Mouse (Mus musculus) layer of hippocampus, adult 9-10 months (tissue): ENCODE data around the gene Fads1.

Experiments
- DNase-seq: peaks from one replicate; pipeline ENCODE4 v3.0.0; 2022; ENCODE audit warnings: low spot score

The Fads1 gene

DNA sequence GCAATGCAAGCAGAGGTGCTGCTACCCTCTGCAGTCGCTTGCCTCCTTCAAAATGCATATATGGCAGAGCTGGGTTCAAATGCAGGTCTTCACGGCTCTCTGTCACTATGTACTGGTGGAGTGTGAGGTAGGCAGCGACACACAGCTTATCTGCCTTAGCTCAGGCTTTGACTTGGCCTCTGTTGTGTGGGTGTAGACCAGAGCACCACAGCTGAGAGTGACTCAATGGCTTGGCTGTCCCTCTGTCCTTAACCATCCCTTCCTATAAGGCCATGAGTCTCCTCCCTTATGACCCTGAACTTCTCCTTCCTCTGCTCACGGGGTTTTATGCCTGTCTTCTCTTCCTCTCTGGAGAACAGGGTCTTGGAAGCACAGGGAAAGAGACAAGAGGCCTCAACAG lies 28.2 kb downstream of the Fads1 start:
- DNase-seq, result no peak

DNA sequence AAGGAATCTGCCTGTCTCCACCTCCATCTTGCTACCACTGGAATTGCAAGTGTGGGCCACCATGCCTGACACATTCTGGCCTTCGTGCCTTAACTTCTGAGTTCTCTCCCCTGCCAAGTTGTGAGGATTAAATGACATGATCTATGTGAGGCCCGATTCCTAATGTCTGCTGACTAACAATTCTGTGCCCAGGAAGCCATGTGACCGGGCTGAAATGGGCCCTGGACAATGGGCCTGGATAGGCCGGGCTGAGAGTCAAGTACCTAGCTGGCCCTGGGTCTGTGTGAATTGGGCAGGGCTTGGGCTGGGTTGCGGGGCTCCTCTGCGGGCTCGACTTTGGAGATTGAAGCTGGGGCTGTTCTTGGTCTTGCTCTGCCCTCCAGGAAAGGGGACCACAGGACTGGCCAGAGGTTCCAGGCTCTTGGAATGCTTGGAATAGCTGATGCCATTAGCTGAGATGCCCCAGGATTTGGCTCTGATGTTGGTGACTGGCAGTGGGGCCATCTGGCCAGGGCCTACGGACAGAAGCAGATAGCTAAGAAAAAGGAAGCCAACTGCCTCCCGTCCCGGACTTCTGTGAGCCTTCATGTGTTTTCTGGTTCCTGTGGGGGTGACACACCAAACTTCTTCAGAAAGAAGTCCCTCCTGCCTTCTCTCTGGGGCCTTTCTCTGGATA lies 31.2 kb downstream of the Fads1 start:
- DNase-seq, result no peak

DNA sequence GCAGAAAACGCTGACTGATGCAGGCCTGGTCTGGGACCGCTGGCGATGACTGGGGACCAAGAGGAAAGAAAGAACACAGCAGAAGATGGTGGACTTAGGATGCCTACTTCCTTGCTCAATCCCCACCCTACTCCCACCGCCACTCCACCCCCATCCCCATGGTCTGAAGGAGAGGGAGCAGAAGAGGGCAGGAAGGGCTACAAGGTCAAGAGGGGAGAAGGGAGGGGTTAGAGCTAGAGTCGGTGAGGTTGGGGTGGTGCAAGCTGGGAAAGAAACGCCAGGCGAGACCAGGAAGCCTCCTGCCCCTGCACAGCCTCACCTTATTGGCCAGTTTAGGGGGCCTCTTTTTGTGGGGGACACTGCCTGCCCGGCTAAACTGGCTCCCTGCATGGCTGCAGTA lies 33.4 kb downstream of the Fads1 start:
- DNase-seq, result no peak

DNA sequence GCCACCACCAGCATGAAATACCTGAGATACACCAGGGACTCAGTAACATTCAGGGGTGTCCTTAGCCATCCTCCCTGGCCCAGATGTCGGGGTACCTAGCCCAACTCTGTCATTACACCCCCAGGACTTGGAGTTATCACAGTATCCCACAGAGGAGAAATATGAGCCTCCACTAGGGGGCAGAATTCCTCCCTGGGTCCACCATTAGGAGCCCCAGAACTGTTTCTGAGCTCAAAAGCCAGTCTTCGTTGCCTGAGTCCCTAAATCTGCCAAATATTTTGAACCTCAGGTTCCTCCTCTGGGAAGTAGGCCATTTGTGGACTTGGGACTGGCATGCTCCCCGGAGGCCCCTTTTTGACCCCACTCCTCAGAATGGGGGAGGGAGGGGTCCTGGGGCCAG lies 36.4 kb downstream of the Fads1 start:
- DNase-seq, result no peak

DNA sequence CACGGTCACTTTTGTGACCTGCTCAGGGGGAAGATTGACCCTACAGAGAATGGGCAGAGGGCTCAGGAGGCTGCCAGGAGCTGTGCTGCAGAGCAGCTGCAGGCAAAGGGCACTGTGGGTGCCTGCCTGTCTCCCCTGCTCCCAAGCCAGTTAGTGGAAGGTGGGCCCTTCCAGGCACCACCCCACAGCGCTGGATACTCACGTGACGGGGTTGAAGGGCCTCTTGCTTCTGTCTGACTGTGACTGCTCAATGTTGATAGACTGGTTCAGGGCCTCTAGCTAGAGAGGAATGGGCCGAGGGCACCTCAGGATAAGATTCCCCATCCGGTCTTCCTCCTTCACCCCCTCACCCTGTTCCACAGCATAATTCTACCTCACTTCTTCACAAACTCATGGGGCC lies 36.9 kb downstream of the Fads1 start:
- DNase-seq, result no peak

DNA sequence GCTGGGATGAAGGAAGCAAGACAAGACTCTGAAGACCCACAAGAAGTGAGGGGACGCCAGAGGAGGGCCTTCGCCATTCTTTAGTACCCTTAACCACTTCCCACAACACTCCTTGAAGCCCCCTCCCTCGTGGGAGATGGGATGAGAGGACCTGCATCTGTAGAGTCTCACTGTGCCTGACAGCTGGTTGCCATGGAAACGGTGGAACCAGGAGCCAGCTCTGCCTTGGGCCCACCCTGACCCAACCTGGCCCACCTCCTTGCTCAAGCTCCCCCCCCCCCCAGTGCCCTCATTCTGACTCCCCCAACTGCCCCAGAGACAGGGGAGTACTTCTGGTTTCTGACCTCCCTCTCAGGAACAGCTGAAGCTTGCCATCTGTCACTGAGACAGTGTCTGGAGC lies 38.9 kb downstream of the Fads1 start:
- no peak for DNase-seq

DNA sequence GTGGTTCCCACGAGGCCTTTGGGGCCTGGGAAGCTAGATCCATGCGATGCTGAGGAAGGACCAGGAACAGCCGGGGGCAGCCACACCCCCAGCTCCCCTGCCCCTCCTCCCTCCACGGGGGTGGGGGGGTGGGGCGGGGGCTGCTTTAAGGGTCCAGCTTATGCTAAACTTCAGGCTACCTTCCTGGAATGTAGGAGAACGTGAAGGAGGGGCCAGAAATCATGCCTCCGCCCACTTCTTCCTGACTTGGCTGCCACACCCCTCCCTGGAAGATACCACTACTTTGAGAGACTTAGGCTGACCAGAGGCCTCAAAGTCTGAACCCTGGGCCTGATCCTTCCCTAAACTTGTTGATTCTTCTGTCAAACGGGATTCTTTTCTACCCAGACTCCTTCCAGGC lies 40.0 kb downstream of the Fads1 start:
- DNase-seq, result no peak

DNA sequence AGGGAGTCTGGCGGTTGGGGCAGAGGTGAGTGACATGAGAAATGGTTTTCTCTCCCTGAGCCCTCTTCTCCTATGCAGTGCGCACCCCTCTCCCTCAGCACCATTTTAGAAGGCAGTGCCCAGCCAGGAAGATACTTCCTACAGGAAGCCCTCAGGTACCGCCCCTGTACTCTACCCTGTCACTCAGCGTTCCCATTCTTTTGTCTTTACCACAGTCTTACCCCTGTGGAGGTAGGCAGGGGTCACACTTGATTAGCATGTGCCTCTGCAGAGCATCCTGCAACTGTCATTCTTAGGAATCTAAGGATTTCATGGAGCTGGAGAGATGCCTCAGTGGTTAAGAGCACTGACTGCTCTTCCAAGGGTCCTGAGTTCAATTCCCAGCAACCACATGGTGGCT lies 40.9 kb downstream of the Fads1 start:
- DNase-seq, result no peak

DNA sequence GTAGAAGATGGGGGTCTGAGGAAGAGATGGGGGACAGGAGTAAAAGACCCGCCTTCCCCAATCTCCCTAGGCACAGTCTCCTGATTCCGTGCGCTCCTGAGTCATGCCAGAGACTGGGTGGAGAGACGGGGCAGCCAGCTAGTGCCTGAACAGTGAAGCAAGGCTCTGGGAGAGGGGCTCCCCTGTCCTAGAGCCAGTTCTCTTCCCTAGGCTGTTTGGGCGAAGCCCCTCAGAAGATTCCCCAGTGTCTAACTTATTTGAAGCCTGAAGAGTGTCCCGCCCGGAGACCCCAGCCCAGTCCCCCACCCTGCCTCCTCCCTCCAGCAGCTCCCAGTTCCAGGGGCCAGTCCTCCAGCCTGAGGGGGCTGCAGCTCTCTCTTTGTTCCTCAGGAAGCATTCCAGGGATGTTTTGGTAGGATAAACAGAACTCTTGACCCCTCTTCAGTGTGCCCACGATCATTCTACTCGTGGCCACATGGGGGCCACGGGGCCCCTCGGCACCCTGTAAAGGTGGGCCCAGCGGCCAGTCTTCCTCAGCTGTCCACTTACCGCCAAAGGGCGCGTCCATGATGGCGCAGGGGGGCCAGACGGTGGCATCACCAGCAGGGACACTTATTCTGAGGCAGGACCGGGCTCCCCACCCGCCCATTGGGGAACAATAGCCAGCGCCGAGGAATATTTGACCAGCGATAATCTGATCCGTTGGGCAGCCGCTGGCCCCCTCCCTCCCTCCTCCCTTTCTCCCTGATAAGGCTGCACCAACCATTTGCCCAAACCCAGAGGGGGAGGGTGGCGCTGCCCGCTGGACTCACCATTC lies 42.2 kb downstream of the Fads1 start:
- DNase-seq, result no peak

DNA sequence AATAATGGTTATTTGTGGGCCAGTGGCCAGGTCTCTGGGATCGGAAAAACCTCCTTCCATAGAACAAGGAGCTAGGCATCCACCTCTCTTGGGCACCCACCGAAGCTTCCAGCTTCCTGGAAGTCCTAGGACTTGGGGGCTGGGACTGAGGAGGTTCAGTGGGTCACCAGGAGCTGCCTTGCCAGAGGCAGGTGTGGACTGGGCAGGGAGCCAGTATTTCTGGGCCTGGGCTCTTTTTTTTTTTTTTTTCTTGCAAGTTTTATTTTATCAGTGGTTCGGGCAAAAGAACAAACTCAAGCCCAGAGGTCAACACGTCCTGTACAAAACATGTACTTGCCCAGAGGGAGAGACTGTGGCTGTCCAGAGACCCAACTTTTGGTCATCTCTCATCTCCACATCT lies 43.1 kb downstream of the Fads1 start:
- DNase-seq, result no peak

DNA sequence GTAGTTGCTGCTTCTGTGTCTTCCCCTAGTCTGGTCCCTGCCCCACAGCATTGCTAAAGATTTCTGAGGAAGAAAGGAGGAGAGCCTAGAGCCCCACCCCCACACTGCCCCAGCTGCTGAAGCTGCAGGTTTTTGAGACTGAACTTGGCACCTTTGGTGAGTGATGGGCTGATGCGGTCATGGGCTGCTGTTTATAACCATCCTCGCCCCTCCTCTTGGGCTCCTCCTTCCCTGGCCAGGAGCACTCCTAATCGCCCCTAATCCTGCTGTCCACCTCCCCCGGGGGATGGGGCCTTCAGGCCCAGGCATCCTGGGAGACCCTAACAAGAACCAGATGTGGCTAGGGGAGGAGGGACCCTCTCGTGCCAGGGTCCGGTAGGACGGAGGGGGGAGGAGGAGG lies 48.3 kb downstream of the Fads1 start:
- no peak for DNase-seq

DNA sequence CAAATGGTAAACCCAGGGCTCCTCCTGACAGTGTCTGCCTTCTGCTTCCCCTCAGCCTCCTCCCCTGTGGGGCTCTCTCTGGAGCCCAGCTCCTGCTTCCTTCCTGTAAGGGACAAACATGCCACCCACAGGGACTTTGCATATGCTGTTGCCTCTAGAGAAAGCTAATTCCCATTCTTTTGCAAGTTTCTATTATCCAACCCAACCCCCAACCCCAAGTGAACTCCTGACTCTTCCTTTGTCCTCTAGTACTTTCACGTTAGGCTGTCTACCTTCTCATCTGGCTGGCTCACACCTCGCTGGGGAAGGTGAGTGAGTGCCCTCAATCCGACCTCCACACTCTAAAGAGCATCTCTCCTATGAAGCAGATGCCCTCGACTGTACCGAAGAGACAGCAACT lies 49.2 kb downstream of the Fads1 start:
- DNase-seq, result no peak

DNA sequence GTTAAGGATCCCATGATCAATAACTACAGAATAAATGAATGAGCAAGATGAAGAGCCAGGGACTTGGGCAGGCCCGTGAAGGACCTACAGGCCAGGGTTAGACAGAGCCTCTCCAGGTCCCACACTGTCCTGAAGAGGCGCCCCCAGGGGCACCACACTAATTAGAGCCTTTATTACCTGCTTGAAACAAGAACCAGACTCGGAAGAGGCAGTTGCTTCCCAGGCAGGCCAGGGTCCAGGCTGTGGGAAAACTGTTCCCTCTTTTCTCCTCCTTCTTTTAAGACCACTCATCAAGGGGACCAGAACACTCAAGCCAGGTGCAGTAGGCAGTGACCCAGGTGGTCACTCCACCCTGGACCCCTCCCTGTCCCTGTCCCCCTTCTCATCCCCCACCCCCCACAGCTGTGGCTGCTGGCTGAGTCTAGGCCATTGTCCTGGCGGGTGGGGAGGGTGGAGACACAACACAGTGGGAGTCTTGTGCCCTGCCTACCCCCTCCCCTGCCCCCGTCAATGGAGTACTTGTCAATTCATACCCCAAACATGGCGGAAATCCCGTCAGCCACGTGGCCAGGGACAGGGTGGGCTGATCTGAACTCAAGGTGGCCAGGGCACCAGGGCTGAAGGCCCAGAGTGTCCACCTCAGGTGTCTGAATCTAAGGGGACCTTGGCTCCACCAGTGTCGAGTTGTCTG lies 49.8 kb downstream of the Fads1 start:
- DNase-seq, result no peak

DNA sequence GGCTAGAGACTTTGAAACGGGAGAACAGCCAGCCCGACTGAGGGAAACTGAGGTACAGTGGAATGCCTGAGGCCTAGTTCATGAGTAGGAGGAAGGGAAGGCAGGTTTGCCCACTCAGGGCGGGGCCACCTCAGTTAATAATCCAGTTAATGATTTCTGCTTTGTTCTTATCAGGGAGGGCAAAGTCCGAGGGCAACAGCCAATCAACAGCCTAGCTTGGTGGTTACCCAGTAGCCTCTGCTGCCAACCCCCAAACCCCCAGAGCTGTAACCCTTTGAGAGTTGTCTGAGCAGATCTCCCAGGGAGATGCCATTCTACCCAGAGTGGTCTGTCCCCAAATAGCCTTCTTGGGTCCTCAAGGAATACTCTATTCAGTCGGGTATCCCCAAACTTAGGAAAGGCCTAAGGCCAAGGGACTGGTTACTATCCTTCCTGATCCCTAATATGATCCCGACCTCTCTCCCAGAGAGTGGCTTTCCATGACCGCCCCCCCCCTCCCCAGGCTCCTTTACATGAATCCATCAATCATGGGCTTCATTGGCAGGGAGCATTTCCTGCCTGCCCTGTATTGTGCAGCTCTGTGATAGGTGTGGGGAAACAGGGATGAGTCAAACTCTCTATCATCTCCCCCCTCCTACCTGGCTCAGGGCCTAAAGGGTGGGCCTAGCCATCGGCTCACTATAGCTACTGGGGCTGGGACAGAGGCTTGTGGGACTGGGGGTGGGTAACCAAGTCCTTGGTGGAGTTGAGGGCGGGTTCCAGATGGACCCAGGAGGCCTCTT lies 53.3 kb downstream of the Fads1 start:
- DNase-seq, result no peak

DNA sequence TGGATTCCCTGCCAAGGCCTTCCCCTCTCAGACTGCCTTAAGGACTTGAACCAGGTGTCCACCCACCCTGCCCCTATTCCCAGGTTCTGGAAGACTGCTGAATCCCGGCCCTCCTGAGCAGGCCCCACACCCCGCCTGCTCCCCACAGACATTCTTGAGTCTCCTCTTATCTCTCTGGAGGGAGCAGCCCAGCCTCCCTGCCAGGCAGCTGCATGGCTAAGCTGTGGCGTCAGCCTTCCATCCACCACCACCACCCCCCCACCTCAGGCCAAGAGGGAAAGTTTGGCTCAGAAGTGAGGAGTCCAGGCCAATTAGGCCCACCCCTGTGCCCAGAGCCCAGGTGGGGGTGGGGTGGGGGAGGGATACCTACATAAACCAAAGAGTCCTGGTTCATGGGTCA lies 55.8 kb downstream of the Fads1 start:
- no peak for DNase-seq

DNA sequence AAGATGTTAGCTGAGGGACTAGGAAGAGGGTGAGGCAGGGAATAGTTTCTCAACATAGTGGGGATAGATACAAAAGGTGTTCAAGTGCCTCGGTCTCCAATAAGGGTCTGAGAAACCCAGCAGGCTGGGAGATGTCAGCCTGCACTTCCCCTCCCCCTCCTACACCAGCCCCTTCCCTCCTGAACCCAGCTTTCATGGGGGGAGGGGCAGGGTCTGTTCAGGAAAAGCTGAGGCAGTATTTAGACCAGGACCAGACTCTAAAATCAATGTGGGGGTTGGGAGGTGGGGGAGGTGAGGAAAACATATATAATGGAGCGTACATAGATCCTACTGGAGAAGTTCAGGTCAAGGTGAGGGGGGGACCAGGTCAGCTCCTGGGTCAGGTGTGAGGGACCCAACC lies 56.7 kb downstream of the Fads1 start:
- DNase-seq, result no peak

DNA sequence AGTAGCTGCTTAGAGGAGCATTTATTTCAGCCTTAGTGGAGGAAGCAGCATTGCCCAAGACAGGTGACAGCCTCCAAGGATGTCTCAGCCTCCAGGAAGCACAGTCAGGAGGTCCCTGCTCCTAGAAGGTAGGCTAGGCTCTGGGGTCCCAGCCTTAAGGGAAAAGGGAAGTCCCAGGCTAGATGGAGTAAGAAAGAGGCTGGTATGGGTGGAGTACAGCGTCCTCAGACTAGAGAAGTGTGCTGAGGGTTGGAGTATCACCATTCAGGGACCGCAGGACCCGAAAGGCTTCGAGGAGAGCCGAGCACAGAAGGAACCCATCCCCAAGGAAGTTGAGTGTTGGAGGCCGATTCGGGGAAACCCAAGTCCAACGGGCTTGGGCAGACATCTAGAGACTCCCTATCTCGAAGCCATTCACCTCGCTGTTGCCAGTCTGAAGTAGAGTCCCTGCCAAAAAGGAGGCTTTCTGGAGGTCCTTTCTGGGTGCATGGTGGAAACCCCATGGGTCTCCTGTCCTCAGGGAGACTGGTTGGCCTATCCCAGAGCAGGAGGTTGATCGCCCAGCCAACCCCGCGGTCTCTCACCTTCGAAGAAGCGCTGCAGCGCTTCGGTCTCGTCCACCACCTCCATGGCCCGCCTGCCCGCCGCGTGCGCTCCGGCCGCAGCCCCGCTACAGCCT lies 57.4 kb downstream of the Fads1 start:
- DNase-seq, result no peak

DNA sequence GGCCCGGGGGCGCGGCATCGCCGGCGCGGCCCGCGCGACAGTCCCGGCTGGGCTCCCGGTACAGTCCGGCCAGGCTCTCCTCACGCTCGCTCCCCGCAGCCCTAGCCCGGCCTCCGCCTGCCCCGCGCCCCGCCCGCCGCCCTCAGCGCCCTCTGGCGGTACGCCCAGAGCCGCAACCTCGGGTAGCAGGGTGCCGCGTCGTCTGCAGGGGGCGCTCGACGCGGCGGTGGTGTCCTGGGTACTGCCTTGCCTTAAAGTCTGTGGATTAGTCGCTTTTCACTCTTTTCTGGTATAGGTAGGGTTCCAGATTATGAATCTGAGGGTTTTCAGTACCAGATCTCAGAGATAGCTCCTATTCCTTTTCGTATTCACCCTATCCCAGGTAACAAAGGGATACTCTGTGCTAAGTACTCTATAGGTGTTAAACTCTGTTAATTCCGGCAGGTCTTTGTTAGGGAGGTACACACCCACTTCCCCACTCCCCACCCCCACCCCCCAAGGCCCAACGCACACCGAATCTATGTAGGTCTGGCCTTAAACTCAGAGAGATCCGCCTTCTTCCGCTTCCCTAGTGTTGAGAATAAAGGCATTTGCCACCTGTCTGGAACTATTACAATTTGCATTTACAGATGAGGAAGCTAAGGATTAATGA lies 58.1 kb downstream of the Fads1 start, which contains the start of gene Myrf:
Gene Myrf (minus strand): TSS at position 95 of the 652 bp plus-strand sequence.
- no peak for DNase-seq

DNA sequence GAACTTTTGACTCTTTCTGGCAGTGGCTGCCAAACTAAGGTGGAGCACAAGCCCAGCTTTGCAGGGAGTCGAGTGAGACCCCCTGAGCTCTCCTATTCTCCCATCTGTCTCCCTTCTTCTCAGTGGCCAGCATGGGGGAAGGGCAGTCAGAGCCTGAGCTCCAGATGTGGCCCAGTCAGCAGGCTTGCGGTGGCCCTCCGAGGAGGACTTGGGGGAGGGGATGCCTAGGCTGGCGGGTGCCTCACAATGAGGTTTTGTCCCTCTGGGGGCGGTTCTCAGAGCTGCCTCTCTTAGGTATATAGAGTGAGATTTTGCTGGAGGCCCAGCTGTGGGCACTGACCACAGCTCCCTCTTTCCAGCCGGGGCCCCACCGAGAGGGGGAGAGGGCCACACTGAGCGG lies 60.2 kb downstream of the Fads1 start:
- no peak for DNase-seq

DNA sequence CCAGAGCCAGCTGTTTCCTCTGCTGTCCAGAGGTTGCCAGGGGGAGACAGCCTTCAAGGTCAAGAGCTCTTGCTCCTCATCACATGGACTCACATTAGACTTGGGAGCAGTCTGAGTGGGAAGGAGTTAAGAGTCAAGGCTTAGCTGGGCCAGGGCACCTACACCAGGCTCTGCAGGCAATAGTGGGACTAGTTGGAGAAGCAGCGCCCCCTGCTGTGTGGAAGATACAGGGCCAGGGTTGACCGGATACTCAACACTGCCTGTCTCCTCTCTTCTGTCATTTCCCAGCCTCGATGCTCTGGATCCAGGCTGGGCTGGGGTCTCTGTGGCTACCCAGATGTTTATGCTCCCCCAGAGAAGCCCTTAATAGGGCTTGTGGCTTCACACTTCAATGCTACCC lies 61.5 kb downstream of the Fads1 start:
- DNase-seq, result no peak
